Mouse (Mus musculus): ENCODE measurements around the gene Dhx32. TPM values are rescaled to one million over a fixed set of nuclear protein-coding genes. Genes with fewer than 3 reads are reported as not detected.

The Dhx32 gene
- total RNA-seq, 1 experiment: 42.3 TPM

DNA sequence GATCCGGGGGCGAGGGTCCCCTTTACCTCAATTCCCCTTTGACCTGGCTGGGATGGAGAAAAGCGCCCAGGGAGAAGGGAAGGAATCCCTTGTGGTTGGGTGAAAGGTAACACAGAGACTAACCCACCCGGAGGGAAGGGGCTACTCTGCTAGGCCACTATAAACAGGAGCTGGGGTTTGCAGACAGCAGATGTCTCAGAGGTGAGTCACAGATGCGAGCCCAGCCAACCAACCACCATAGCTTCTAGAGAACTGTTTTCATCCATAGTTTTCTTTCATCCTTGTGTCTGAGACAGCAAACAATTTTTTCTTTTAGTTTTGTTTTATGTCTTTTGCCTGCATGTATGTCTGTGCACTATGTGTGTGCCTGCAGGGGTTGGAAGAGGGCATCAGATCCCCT, 17.4 kb upstream of the Dhx32 start:
- H3K36me3 ChIP-seq (ENCODE audit: control insufficient read depth, insufficient read depth, low read length, poor library complexity, severe bottlenecking): no peaks in the 10 kb centered on the region
- in situ Hi-C loops (cut with MboI; ENCODE audit: low sequenced_read_pairs in 2 of 2, unreplicated experiment in 2 of 2): no loop called here

DNA sequence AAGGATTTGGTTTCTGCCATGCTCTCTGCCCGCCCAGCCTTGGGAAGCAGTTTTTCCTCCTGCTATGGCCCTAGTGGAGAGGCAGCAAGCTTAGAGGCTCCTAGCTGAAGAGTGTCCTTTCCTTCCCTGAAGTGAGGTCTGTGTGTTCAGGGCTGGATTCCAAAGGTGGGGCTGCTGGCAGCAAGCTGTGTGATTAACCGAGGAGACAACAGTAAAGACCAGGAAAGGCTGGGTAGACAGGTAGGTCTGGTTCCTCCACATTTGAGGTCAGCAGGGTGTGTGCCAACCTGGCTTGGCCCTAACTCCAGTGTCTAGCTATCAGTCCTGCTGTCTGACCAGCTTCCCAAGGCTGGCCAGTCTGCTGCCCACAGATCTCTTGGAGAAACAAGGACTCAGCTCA, 12.2 kb upstream of the Dhx32 start:
- H3K4me3 ChIP-seq (ENCODE audit: insufficient read depth in 1 of 2, low read depth in 1 of 2, low read length in 2 of 2, poor library complexity in 1 of 2, severe bottlenecking in 1 of 2): no peak overlapping the region
- no peaks in the 10 kb centered on the region for H3K9me3 ChIP-seq (ENCODE audit: control insufficient read depth, insufficient read depth, low read depth, low read length)
- no peak for DNase-seq (ENCODE audit: low read depth, low spot score)
- TF ChIP-seq ZC3H11A (IDR thresholded peaks at IDR 0.05; ENCODE audit: borderline replicate concordance, low read depth, low read length): no peak
- TF ChIP-seq MAFK (IDR thresholded peaks at IDR 0.05; ENCODE audit: insufficient read depth, low read depth, low read length): no peak
- no peak for TF ChIP-seq ZNF384 (IDR thresholded peaks at IDR 0.05; ENCODE audit: low read depth, low read length)
- no peak for TF ChIP-seq HCFC1 (IDR thresholded peaks at IDR 0.05; ENCODE audit: borderline replicate concordance, insufficient read depth, low read length)
- TF ChIP-seq CHD2 (IDR thresholded peaks at IDR 0.05; ENCODE audit: low read depth, low read length): no peak
- no peaks in the 10 kb centered on the region for H3K4me1 ChIP-seq (ENCODE audit: control insufficient read depth in 2 of 2, insufficient read depth in 2 of 2, low read length in 2 of 2, poor library complexity in 1 of 2)
- no peaks in the 10 kb centered on the region for H3K36me3 ChIP-seq (ENCODE audit: control insufficient read depth, insufficient read depth, low read length, poor library complexity, severe bottlenecking)
- no peak overlapping the region for H3K9ac ChIP-seq (ENCODE audit: insufficient read depth, low read depth, low read length, poor library complexity, severe bottlenecking)
- no peak overlapping the region for H3K27ac ChIP-seq (ENCODE audit: insufficient read depth, low read depth, low read length, poor library complexity, severe bottlenecking)
- in situ Hi-C loops (cut with MboI; ENCODE audit: low sequenced_read_pairs in 2 of 2, unreplicated experiment in 2 of 2): no loop called here

More for the DNA sequence above, 17.4 kb upstream of the Dhx32 start:
- no peaks in the 10 kb centered on the region for H3K9me3 ChIP-seq (ENCODE audit: control insufficient read depth, insufficient read depth, low read depth, low read length)
- H3K9ac ChIP-seq (ENCODE audit: insufficient read depth, low read depth, low read length, poor library complexity, severe bottlenecking): no peak overlapping the region
- no peak overlapping the region for H3K4me3 ChIP-seq (ENCODE audit: insufficient read depth in 1 of 2, low read depth in 1 of 2, low read length in 2 of 2, poor library complexity in 1 of 2, severe bottlenecking in 1 of 2)
- no peak overlapping the region for H3K27ac ChIP-seq (ENCODE audit: insufficient read depth, low read depth, low read length, poor library complexity, severe bottlenecking)
- no peaks in the 10 kb centered on the region for H3K4me1 ChIP-seq (ENCODE audit: control insufficient read depth in 2 of 2, insufficient read depth in 2 of 2, low read length in 2 of 2, poor library complexity in 1 of 2)
- TF ChIP-seq CHD2 (IDR thresholded peaks at IDR 0.05; ENCODE audit: low read depth, low read length) (no peak), HCFC1 (IDR thresholded peaks at IDR 0.05; ENCODE audit: borderline replicate concordance, insufficient read depth, low read length) (no peak), MAFK (IDR thresholded peaks at IDR 0.05; ENCODE audit: insufficient read depth, low read depth, low read length) (no peak), ZNF384 (IDR thresholded peaks at IDR 0.05; ENCODE audit: low read depth, low read length) (no peak), ZC3H11A (IDR thresholded peaks at IDR 0.05; ENCODE audit: borderline replicate concordance, low read depth, low read length) (no peak)
- no peak for DNase-seq (ENCODE audit: low read depth, low spot score)

DNA sequence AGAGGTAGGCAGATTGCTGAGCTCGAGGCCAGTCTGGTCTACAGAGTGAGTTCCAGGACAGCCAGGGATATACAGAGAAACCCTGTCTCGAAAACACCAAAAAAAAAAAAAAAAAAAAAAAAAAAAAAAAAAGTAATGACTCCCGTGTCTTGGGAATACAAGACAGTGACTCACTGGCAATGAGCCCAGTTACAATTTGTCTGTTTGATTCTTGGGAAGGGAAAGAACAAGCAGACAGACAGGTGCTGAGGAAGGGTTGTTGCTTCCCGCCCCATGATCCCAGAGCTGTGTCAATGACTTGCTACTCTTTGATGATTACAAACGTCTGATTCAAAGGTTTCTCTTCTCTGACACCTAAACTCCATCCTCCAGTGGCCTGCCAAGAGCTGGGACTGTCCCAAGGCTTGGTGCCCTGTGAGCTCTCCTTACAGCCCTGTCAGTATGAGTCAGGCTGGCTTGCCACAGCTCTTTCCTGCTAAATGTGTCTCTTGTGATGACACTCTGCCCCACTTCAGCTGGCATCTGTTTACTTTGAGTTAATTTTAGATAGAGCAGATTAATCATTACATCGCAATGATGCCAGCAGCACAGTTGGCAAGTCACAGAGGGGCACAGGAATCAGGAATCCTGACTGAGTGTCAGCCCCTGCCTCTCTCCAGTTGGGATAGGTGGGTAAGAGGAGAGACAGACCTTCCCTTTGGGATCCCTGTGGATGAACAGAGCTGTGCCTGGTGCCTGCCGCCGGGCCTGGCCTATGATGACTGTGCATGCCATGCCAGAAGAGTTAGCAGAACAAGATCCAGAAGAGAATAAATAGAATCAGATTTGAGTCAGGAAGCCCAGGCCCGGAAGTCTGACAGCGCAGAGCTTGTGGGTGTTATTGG, 11.0 kb upstream of the Dhx32 start:
- in situ Hi-C loops (cut with MboI; ENCODE audit: low sequenced_read_pairs in 2 of 2, unreplicated experiment in 2 of 2): no loop called here
- TF ChIP-seq CHD2 (IDR thresholded peaks at IDR 0.05; ENCODE audit: low read depth, low read length) (no peak), ZC3H11A (IDR thresholded peaks at IDR 0.05; ENCODE audit: borderline replicate concordance, low read depth, low read length) (no peak)
- Histone ChIP-seq H3K9me3 (ENCODE audit: control insufficient read depth, insufficient read depth, low read depth, low read length) (no peaks in the 10 kb centered on the region), H3K4me1 (ENCODE audit: control insufficient read depth in 2 of 2, insufficient read depth in 2 of 2, low read length in 2 of 2, poor library complexity in 1 of 2) (no peaks in the 10 kb centered on the region), H3K36me3 (ENCODE audit: control insufficient read depth, insufficient read depth, low read length, poor library complexity, severe bottlenecking) (no peaks in the 10 kb centered on the region), H3K27ac (ENCODE audit: insufficient read depth, low read depth, low read length, poor library complexity, severe bottlenecking) (no peak overlapping the region), H3K4me3 (ENCODE audit: insufficient read depth in 1 of 2, low read depth in 1 of 2, low read length in 2 of 2, poor library complexity in 1 of 2, severe bottlenecking in 1 of 2) (no peak overlapping the region), H3K9ac (ENCODE audit: insufficient read depth, low read depth, low read length, poor library complexity, severe bottlenecking) (no peak overlapping the region)
- DNase-seq (ENCODE audit: low read depth, low spot score): no peak

DNA sequence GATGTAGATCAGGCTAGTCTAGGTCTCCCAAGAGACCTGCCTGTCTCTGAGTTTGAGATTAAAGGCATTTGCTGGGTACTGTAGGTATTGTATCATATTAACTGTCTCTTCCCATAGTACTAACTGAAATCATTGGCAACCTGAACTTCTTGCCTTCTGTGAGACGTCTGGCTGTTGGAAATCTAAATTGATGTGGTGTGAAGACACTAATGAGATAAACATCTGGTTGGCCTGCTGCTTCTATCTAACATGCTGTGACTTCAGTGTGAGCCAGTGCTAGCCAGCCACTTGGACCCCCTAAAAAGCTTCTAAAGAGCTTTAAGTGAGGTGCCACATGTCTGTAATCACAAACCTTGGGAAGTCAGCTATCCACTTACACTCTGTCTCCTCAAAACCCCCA, 10.2 kb upstream of the Dhx32 start:
- TF ChIP-seq CHD2 (IDR thresholded peaks at IDR 0.05; ENCODE audit: low read depth, low read length) (no peak), ZNF384 (IDR thresholded peaks at IDR 0.05; ENCODE audit: low read depth, low read length) (no peak), MAFK (IDR thresholded peaks at IDR 0.05; ENCODE audit: insufficient read depth, low read depth, low read length) (no peak), ZC3H11A (IDR thresholded peaks at IDR 0.05; ENCODE audit: borderline replicate concordance, low read depth, low read length) (no peak), HCFC1 (IDR thresholded peaks at IDR 0.05; ENCODE audit: borderline replicate concordance, insufficient read depth, low read length) (no peak)
- in situ Hi-C loops (cut with MboI; ENCODE audit: low sequenced_read_pairs in 2 of 2, unreplicated experiment in 2 of 2): no loop called here
- no peak for DNase-seq (ENCODE audit: low read depth, low spot score)
- Histone ChIP-seq H3K27ac (ENCODE audit: insufficient read depth, low read depth, low read length, poor library complexity, severe bottlenecking) (no peak overlapping the region), H3K4me3 (ENCODE audit: insufficient read depth in 1 of 2, low read depth in 1 of 2, low read length in 2 of 2, poor library complexity in 1 of 2, severe bottlenecking in 1 of 2) (no peak overlapping the region), H3K9me3 (ENCODE audit: control insufficient read depth, insufficient read depth, low read depth, low read length) (no peaks in the 10 kb centered on the region), H3K36me3 (ENCODE audit: control insufficient read depth, insufficient read depth, low read length, poor library complexity, severe bottlenecking) (no peaks in the 10 kb centered on the region), H3K4me1 (ENCODE audit: control insufficient read depth in 2 of 2, insufficient read depth in 2 of 2, low read length in 2 of 2, poor library complexity in 1 of 2) (no peaks in the 10 kb centered on the region), H3K9ac (ENCODE audit: insufficient read depth, low read depth, low read length, poor library complexity, severe bottlenecking) (no peak overlapping the region)
